Mouse (Mus musculus) midbrain, embryonic 14.5 days (tissue): ENCODE results near the gene Dact2. TPM values are rescaled to one million over a fixed set of nuclear protein-coding genes. Genes with fewer than 3 reads are reported as not detected.

ENCODE experiments used
- ATAC-seq: fragments of 200-750 bp; cut with Nextera tagmentation; 2 replicates; pipeline ENCODE4 v1.8.0; 2017; ENCODE audit warnings: moderate number of reproducible peaks, moderate library complexity; ENCODE audit not compliant: low FRiP score, low TSS enrichment
- DNase-seq: peaks from one replicate; pipeline ENCODE4 v3.0.0-alpha.2; 2015
- H3K27ac ChIP-seq: fragments of 300-500 bp; sonication (generic); replicated peaks from 2 replicates; pipeline ENCODE4 v1.5.1; 2014; ENCODE audit warnings: mild to moderate bottlenecking, low read depth, low read length, moderate library complexity
- H3K27me3 ChIP-seq: fragments of 300-500 bp; sonication (generic); 2 replicates; pipeline ENCODE4 v1.6.1; 2014; ENCODE audit warnings: low read length, control low read depth, mixed read lengths; ENCODE audit not compliant: control insufficient read depth, insufficient read depth
- H3K36me3 ChIP-seq: fragments of 300-500 bp; sonication (generic); 2 replicates; pipeline ENCODE4 v1.6.1; 2014; ENCODE audit warnings: low read length, control low read depth; ENCODE audit not compliant: control insufficient read depth, insufficient read depth
- H3K4me1 ChIP-seq: fragments of 300-500 bp; sonication (generic); 2 replicates; pipeline ENCODE4 v1.6.1; 2014; ENCODE audit warnings: mild to moderate bottlenecking, antibody characterized with exemption, low read length, control low read depth; ENCODE audit not compliant: control insufficient read depth, insufficient read depth
- H3K4me2 ChIP-seq: fragments of 300-500 bp; sonication (generic); 2 replicates; pipeline ENCODE4 v1.6.1; 2014; ENCODE audit warnings: mild to moderate bottlenecking, low read length, moderate library complexity
- H3K4me3 ChIP-seq: fragments of 300-500 bp; sonication (generic); replicated peaks from 2 replicates; pipeline ENCODE4 v1.5.1; 2014; ENCODE audit warnings: low read depth, low read length
- H3K9ac ChIP-seq: fragments of 300-500 bp; sonication (generic); replicated peaks from 2 replicates; pipeline ENCODE4 v1.6.1; 2014; ENCODE audit warnings: mild to moderate bottlenecking, low read length, moderate library complexity
- H3K9me3 ChIP-seq: fragments of 300-500 bp; sonication (generic); 2 replicates; pipeline ENCODE4 v1.6.1; 2016; ENCODE audit warnings: low read length, control low read depth, mixed read lengths; ENCODE audit not compliant: control insufficient read depth
- WGBS: fragments of 180-500 bp; shearing (Covaris S2); extraction: QIAGEN DNeasy Blood & Tissue Kit; methylation state at CpG from one replicate; pipeline ENCODE4 v1.1.7; 2014; 5-methylcytosine and 5-hydroxymethylcytosine counted together
- polyA plus RNA-seq: library from polyadenylated mRNA; unstranded; fragments of >200 nt; fragmentation: Nextera tagmentation; extraction: Ambion mirVana; gene quantifications from 2 replicates; pipeline ENCODE4 v1.2.1, GENCODE M21; 2014

The Dact2 gene
- polyA plus RNA-seq, 1 experiment from 2014 or later: 2.1 TPM

DNA sequence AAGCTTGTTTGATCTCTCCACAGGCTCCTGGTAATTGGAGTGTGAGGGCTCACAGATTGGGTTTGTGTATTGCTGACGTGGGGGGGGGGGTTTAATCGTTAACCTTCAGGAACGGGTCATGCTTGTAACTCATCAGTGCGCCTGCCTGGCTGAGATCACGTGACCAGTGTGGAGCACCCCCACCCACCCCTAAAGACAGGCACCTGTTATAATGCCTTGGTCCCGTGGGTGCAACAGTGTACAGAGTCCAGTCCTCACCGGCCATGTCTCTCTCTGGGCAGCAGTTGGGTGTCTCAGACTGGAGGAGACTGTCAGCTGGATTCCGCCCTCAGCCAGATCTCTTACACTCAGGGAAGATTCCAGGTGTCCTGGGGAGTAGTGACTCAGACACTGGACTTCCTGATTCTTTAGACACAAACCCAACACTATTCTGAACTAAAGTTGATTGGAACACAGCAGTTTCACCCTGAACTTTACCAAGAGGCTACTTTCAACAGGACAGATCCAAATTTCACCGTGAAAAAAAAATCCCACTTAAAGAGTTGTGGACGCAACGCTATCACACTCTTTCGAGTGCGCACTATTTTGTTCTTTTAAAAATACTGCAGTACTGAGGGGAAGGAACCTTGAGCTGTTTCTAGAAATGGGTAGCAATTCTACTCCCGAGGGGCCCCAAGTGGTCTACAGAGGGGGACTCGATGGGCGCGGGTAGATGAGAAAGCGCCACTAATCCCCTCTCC, 1.6 kb downstream of the Dact2 start:
- Histone ChIP-seq H3K4me3 (peak overlapping the region; percentile 61), H3K27me3 (peaks cover 41% of the 10 kb centered on the region), H3K4me1 (no peaks in the 10 kb centered on the region; the same call in 1 of the 2 replicates), H3K36me3 (no peaks in the 10 kb centered on the region), H3K27ac (no peak overlapping the region), H3K9me3 (no peaks in the 10 kb centered on the region), H3K4me2 (peak overlapping the region; percentile 89), H3K9ac (peak overlapping the region; percentile 72)
- 2% methylated on average over 18 of the region's 18 CpGs for WGBS
- no peak for ATAC-seq
- DNase-seq: peak; percentile 25

DNA sequence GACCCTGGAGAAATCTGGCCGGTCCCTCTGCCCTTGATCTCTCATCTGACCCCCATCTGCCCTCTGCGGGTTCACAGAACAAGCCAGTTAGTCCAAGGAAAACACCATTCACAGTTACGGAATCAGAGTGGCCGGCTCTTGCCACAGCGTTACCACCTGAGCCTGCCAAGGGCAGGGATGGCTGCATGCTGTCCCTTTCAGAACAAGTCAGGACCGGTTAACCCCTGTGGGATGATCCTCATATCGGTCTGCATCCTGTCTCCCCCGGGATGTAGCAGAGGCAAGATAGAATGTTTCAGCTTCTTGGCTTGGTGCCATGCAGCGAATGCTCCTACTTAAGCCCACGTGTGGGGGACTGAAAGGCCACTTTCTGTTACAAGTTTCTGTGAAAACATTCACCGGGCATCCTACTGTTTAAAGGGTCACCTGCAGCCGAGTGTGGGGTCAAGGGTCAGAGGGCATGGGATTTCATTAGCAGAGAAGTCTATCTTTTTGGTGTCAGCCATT, 2.8 kb downstream of the Dact2 start:
- H3K9ac ChIP-seq: no peak overlapping the region
- WGBS: 5% methylated on average over 12 of the region's 12 CpGs
- no peaks in the 10 kb centered on the region for H3K9me3 ChIP-seq
- DNase-seq (peak; percentile 65), ATAC-seq (no peak)
- peaks cover 41% of the 10 kb centered on the region for H3K27me3 ChIP-seq
- H3K36me3 ChIP-seq: no peaks in the 10 kb centered on the region
- no peak overlapping the region for H3K27ac ChIP-seq
- H3K4me3 ChIP-seq: no peak overlapping the region
- no peaks in the 10 kb centered on the region; the same call in 1 of the 2 replicates for H3K4me1 ChIP-seq
- H3K4me2 ChIP-seq: peak overlapping the region; percentile 89; the same call in 1 of the 2 replicates

- H3K36me3 ChIP-seq: no peaks in the 10 kb centered on the region
- no peaks in the 10 kb centered on the region; the same call in 1 of the 2 replicates for H3K4me1 ChIP-seq
- no peak overlapping the region for H3K4me3 ChIP-seq
- ATAC-seq (no peak), DNase-seq (no peak)
- H3K27ac ChIP-seq: no peak overlapping the region
- H3K4me2 ChIP-seq: no peak overlapping the region
- no peak overlapping the region for H3K9ac ChIP-seq
- H3K27me3 ChIP-seq: peaks cover 38% of the 10 kb centered on the region
- no peaks in the 10 kb centered on the region for H3K9me3 ChIP-seq
- WGBS: 90% methylated on average over 7 of the region's 7 CpGs
These were observed 3.9 kb downstream of the Dact2 start for GRCm38 (mm10) chr17:14200206-14200605.

DNA sequence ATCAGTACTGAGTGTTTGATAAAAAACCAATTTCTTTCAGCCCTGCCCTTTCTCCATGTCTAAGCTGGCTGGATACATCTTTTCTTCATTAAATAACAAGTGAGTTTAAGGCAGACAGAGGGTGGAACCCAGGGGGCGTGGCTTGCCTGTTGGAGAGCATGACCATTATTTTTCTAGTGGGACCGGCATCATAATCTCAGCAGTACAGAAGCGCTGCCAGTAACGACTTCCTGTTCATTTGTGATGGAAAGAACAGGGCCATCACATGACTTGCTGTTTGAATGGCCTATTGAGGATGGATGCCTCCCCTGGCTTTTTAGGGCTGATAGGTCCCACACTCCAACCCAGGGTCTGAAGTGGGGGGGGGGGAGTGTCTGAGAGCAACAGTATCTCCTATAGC, 4.5 kb downstream of the Dact2 start:
- Histone ChIP-seq H3K9ac (no peak overlapping the region), H3K4me1 (no peaks in the 10 kb centered on the region; the same call in 1 of the 2 replicates), H3K4me3 (no peak overlapping the region), H3K36me3 (no peaks in the 10 kb centered on the region), H3K9me3 (no peaks in the 10 kb centered on the region), H3K4me2 (no peak overlapping the region), H3K27ac (no peak overlapping the region), H3K27me3 (peaks cover 32% of the 10 kb centered on the region)
- 70% methylated on average over 4 of the region's 4 CpGs for WGBS
- DNase-seq (no peak), ATAC-seq (no peak)

- Histone ChIP-seq H3K4me2 (no peak overlapping the region), H3K9me3 (no peaks in the 10 kb centered on the region), H3K9ac (no peak overlapping the region), H3K27me3 (no peaks in the 10 kb centered on the region), H3K27ac (no peak overlapping the region), H3K36me3 (no peaks in the 10 kb centered on the region), H3K4me3 (no peak overlapping the region), H3K4me1 (no peaks in the 10 kb centered on the region)
- ATAC-seq: no peak
- 74% methylated on average over 9 of the region's 9 CpGs for WGBS
- DNase-seq: no peak
These were observed 11.2 kb downstream of the Dact2 start for GRCm38 (mm10) chr17:14192924-14193323.

- Histone ChIP-seq H3K9me3 (no peaks in the 10 kb centered on the region), H3K4me3 (no peak overlapping the region), H3K4me1 (no peaks in the 10 kb centered on the region), H3K9ac (no peak overlapping the region), H3K4me2 (no peak overlapping the region), H3K27ac (no peak overlapping the region), H3K27me3 (no peaks in the 10 kb centered on the region), H3K36me3 (no peaks in the 10 kb centered on the region)
- no peak for DNase-seq
- no peak for ATAC-seq
- 88% methylated on average over 4 of the region's 4 CpGs for WGBS
These were observed 11.7 kb downstream of the Dact2 start for GRCm38 (mm10) chr17:14192432-14192831.

- Histone ChIP-seq H3K9ac (no peak overlapping the region), H3K9me3 (no peaks in the 10 kb centered on the region), H3K4me1 (no peaks in the 10 kb centered on the region), H3K27ac (no peak overlapping the region), H3K27me3 (no peaks in the 10 kb centered on the region), H3K4me3 (no peak overlapping the region), H3K4me2 (no peak overlapping the region), H3K36me3 (no peaks in the 10 kb centered on the region)
- DNase-seq (no peak), ATAC-seq (no peak)
These were observed 15.6 kb downstream of the Dact2 start for GRCm38 (mm10) chr17:14188455-14188854.

- Histone ChIP-seq H3K27ac (no peak overlapping the region), H3K4me1 (0 out of 2 replicates have a peak, but pooled peaks cover 4% of the 10 kb centered on the region), H3K4me3 (no peak overlapping the region), H3K9ac (no peak overlapping the region), H3K4me2 (no peak overlapping the region), H3K9me3 (no peaks in the 10 kb centered on the region), H3K27me3 (no peaks in the 10 kb centered on the region), H3K36me3 (no peaks in the 10 kb centered on the region)
- ATAC-seq: no peak
- DNase-seq: no peak
These were observed 17.0 kb downstream of the Dact2 start for GRCm38 (mm10) chr17:14187096-14187495.

- no peak for DNase-seq
- no peak overlapping the region for H3K4me2 ChIP-seq
- no peaks in the 10 kb centered on the region for H3K9me3 ChIP-seq
- no peaks in the 10 kb centered on the region for H3K36me3 ChIP-seq
- no peak overlapping the region for H3K9ac ChIP-seq
- 90% methylated on average over 3 of the region's 3 CpGs for WGBS
- no peak overlapping the region for H3K27ac ChIP-seq
- no peaks in the 10 kb centered on the region for H3K27me3 ChIP-seq
- ATAC-seq: no peak
- no peak overlapping the region for H3K4me3 ChIP-seq
- 0 out of 2 replicates have a peak, but pooled peaks cover 4% of the 10 kb centered on the region for H3K4me1 ChIP-seq
These were observed 17.9 kb downstream of the Dact2 start for GRCm38 (mm10) chr17:14186176-14186575.
